In genomic region chr5:113164448-113164847, GRCm38 (mm10) we compare ENCODE assay signal across 8 mouse cellular contexts. TPM values are rescaled to one million over a fixed set of nuclear protein-coding genes. Genes with fewer than 3 reads are reported as not detected.
DNase-seq lines count a peak whose midpoint lies in the region; ATAC-seq and TF ChIP-seq lines count a peak whose summit lies in the region.

No protein-coding gene starts in this region.

- ATAC-seq in heart, postnatal 0 days (ENCODE audit: insufficient read depth, low read depth) = peak; percentile 10
- peak; percentile 68 for ATAC-seq in liver, embryonic 14.5 days (ENCODE audit: insufficient read depth)

- DNase-seq in heart, postnatal 0 days (ENCODE audit: low spot score) = no peak
- DNase-seq in heart, adult 18-20 months = no peak
- DNase-seq in adrenal gland, adult (ENCODE audit: inconsistent age in 2 of 2, low spot score in 1 of 2) = peak; percentile 90 to 92
- no peak for DNase-seq in embryonic facial prominence, embryonic 10.5 days (ENCODE audit: low spot score)
- peak in 1 of 3 experiments; percentile 63 for DNase-seq in liver, embryonic 14.5 days (ENCODE audit: low read depth in 3 of 3, low spot score in 3 of 3)
- DNase-seq in urinary bladder, adult 18-20 months (ENCODE audit: low spot score in 2 of 2) = no peak
- no peak for DNase-seq in cerebellum, postnatal 25 days
- DNase-seq in natural killer cell, adult 2 months (ENCODE audit: low spot score in 2 of 2) = no peak

- H3K36me3 ChIP-seq in heart, postnatal 0 days (replicated peaks; ENCODE audit: control insufficient read depth, insufficient read depth, low read length) = no peaks in the 10 kb centered on the region
- no peaks in the 10 kb centered on the region for H3K36me3 ChIP-seq in embryonic facial prominence, embryonic 10.5 days (replicated peaks)
- no peaks in the 10 kb centered on the region for H3K36me3 ChIP-seq in liver, embryonic 14.5 days (replicated peaks; ENCODE audit: control insufficient read depth, insufficient read depth, low read depth)

- TF ChIP-seq CTCF in heart, postnatal 0 days (IDR thresholded peaks at IDR 0.05; ENCODE audit: low read depth) = no peak
- TF ChIP-seq CTCF in liver, embryonic 14.5 days (IDR thresholded peaks at IDR 0.05; ENCODE audit: low read depth) = no peak

- WGBS in heart, postnatal 0 days = 35% methylated on average over 9 of the region's 9 CpGs
- WGBS in embryonic facial prominence, embryonic 10.5 days = 23% methylated on average over 9 of the region's 9 CpGs
- WGBS in liver, embryonic 14.5 days (ENCODE audit: insufficient replicate concordance) = 18% methylated on average over 9 of the region's 9 CpGs

- no peaks in the 10 kb centered on the region; the same call in 1 of the 2 replicates for H3K27me3 ChIP-seq in heart, postnatal 0 days (ENCODE audit: control insufficient read depth, insufficient read depth, low read length)
- 0 out of 2 replicates have a peak, but pooled peaks cover 5% of the 10 kb centered on the region for H3K27me3 ChIP-seq in embryonic facial prominence, embryonic 10.5 days (replicated peaks; ENCODE audit: low read depth, poor library complexity, severe bottlenecking)
- H3K27me3 ChIP-seq in liver, embryonic 14.5 days (ENCODE audit: control insufficient read depth, insufficient read depth, low read length) = no peaks in the 10 kb centered on the region

- no peak overlapping the region for H3K4me3 ChIP-seq in heart, postnatal 0 days (ENCODE audit: low read depth, low read length)
- peak overlapping the region; percentile 16; the same call in 1 of the 2 replicates for H3K4me3 ChIP-seq in embryonic facial prominence, embryonic 10.5 days
- no peak overlapping the region; a peak in 1 of 4 replicates for H3K4me3 ChIP-seq in liver, embryonic 14.5 days (ENCODE audit: insufficient read depth in 1 of 2, low read depth in 2 of 2, low read length in 2 of 2)

- H3K27ac ChIP-seq in heart, postnatal 0 days (ENCODE audit: low read depth) = no peak overlapping the region
- H3K27ac ChIP-seq in embryonic facial prominence, embryonic 10.5 days (replicated peaks) = peak overlapping the region; percentile 19; the same call in 1 of the 2 replicates
- no peak overlapping the region for H3K27ac ChIP-seq in liver, embryonic 14.5 days

- H3K4me2 ChIP-seq in heart, postnatal 0 days (ENCODE audit: low read depth, low read length) = no peak overlapping the region
- H3K4me2 ChIP-seq in liver, embryonic 14.5 days (ENCODE audit: low read depth) = peak overlapping the region; percentile 37

- no peak overlapping the region for H3K9ac ChIP-seq in heart, postnatal 0 days (replicated peaks; ENCODE audit: low read depth, low read length)
- H3K9ac ChIP-seq in liver, embryonic 14.5 days (replicated peaks) = no peak overlapping the region

- H3K9me3 ChIP-seq in heart, postnatal 0 days (replicated peaks; ENCODE audit: control insufficient read depth, low read length) = no peaks in the 10 kb centered on the region
- H3K9me3 ChIP-seq in embryonic facial prominence, embryonic 10.5 days = no peaks in the 10 kb centered on the region
- H3K9me3 ChIP-seq in liver, embryonic 14.5 days (ENCODE audit: control insufficient read depth, low read length) = no peaks in the 10 kb centered on the region

- TF ChIP-seq EP300 in heart, postnatal 0 days (IDR thresholded peaks at IDR 0.05; ENCODE audit: low read depth) = no peak
- TF ChIP-seq EP300 in liver, embryonic 14.5 days (IDR thresholded peaks at IDR 0.05; ENCODE audit: low read depth) = no peak

- H3K4me1 ChIP-seq in heart, postnatal 0 days (ENCODE audit: control insufficient read depth, insufficient read depth) = peaks cover 6% of the 10 kb centered on the region
- peaks cover 62% of the 10 kb centered on the region for H3K4me1 ChIP-seq in embryonic facial prominence, embryonic 10.5 days
- peaks cover 0 to 12% of the 10 kb centered on the region in 2 experiments; a peak in 2 of 4 replicates for H3K4me1 ChIP-seq in liver, embryonic 14.5 days (replicated peaks; ENCODE audit: control insufficient read depth in 2 of 2, insufficient read depth in 2 of 2, low read length in 1 of 2)

RNA-seq across cellular contexts. Expression of gene 2900026A02Rik, which starts 56.6 kb away (rescaled TPM):
- 17.0 and 18.9 TPM in 2 replicates for total RNA-seq in heart, postnatal 0 days (2014; rRNA removed; ENCODE audit: low replicate concordance)
- polyA plus RNA-seq in heart, postnatal 0 days (2015; fragmentation: Nextera tagmentation; extraction: Ambion mirVana) = 8.1 and 10.2 TPM in 2 replicates
- total RNA-seq in heart, adult 18-20 months (2021) = 10 to 100 TPM; 19.2 to 21.1 TPM
- 3.7 and 4.6 TPM in 2 replicates for polyA plus RNA-seq in embryonic facial prominence, embryonic 10.5 days (2016; fragmentation: Nextera tagmentation; extraction: Ambion mirVana)
- 1.1 and 1.2 TPM in 2 replicates for polyA plus RNA-seq in liver, embryonic 14.5 days (2012; rRNA removed)
- polyA plus RNA-seq in liver, embryonic 14.5 days (2014; fragmentation: Nextera tagmentation; extraction: Ambion mirVana) = 0.63 and 0.68 TPM in 2 replicates

Comparison
In these comparisons a context has a peak if more than half of its experiments do, and no peak if none do; other contexts are left out.
1. DNase-seq: peak in adrenal gland, adult (2 of 2); none in heart, postnatal 0 days (single experiment), heart, adult 18-20 months (0 of 2), embryonic facial prominence, embryonic 10.5 days (single experiment), urinary bladder, adult 18-20 months (0 of 2), cerebellum, postnatal 25 days (0 of 2) and natural killer cell, adult 2 months (0 of 2).